Mouse (Mus musculus): ENCODE results near the gene Rasgef1b. TPM values are rescaled to one million over a fixed set of nuclear protein-coding genes. Genes with fewer than 3 reads are reported as not detected.

The Rasgef1b gene
- total RNA-seq, 2 experiments from 2014 or later: 12.0 to 12.3 TPM

- intact Hi-C loops (cut with DNase I): loop anchor here (2.0 kb wide), 1 partner anchor 86 kb away; no protein-coding TSS in a partner anchor
Measured at GRCm38 (mm10) chr5:99338826-99339225, 390.0 kb downstream of the Rasgef1b start.

GRCm38 (mm10) chr5:99336427-99336826 is 392.4 kb downstream of the Rasgef1b start:
- DNase-seq: peak in 1 of 2 experiments; percentile 18
- intact Hi-C loops (cut with DNase I): no loop called here

More at GRCm38 (mm10) chr5:99338826-99339225, 390.0 kb downstream of the Rasgef1b start:
- DNase-seq: no peak

GRCm38 (mm10) chr5:99334017-99334416 is 394.8 kb downstream of the Rasgef1b start:
- DNase-seq: no peak
- intact Hi-C loops (cut with DNase I): no loop called here

- intact Hi-C loops (cut with DNase I): no loop called here
Measured at GRCm38 (mm10) chr5:99332021-99332420, 396.8 kb downstream of the Rasgef1b start.

DNA sequence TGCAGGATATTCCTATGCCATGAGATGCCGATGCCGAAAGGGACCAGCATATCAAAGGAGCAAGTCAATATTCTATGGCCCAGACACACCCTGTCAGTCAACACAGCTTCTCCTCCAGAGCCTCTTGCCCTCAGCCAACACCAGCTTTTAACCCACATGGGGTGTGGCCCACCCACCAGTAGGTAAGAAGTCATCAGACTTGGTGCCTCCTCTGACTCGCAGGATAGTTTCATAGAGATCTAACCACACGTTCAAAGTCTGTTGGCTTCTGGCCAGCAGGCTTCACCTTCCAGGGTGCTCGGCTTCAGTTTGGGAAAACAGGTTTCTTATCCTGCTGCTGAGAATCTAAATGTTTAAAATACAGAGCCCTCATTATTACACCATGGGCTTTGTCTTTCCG is 399.8 kb downstream of the Rasgef1b start:
- no peak for DNase-seq
- intact Hi-C loops (cut with DNase I): no loop called here

More at GRCm38 (mm10) chr5:99332021-99332420, 396.8 kb downstream of the Rasgef1b start:
- DNase-seq: peak in 1 of 2 experiments; percentile 19

GRCm38 (mm10) chr5:99327019-99327418 is 401.8 kb downstream of the Rasgef1b start:
- intact Hi-C loops (cut with DNase I): no loop called here
- DNase-seq: no peak

DNA sequence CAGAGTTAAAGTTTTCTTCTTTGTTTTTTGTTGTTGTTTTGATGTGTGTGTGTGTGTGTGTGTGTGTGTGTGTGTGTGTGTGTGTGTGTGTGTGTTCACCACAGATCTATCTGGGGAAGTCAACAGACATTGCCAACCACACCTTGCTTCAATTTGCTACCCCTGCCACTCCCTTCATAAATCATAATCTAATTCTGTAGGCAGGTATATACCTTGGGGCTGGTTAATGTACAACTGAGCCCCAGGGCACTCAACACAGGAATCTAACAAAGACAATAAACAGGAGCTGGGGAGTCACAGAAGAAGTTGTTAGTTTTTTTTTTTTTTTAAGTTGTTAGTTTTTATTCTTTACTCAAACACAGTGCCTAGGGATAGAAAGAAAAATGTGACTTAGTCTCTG is 403.6 kb downstream of the Rasgef1b start:
- no peak for DNase-seq
- intact Hi-C loops (cut with DNase I): no loop called here

GRCm38 (mm10) chr5:99320783-99321182 is 408.1 kb downstream of the Rasgef1b start:
- no peak for DNase-seq
- intact Hi-C loops (cut with DNase I): no loop called here

GRCm38 (mm10) chr5:99297939-99298338 is 430.9 kb downstream of the Rasgef1b start:
- intact Hi-C loops (cut with DNase I): no loop called here
- no peak for DNase-seq

GRCm38 (mm10) chr5:99296348-99296747 is 432.5 kb downstream of the Rasgef1b start:
- no peak for DNase-seq
- intact Hi-C loops (cut with DNase I): no loop called here

- no peak for DNase-seq
- intact Hi-C loops (cut with DNase I): no loop called here
Measured at GRCm38 (mm10) chr5:99292287-99292851, 436.5 kb downstream of the Rasgef1b start.

- DNase-seq: no peak
- intact Hi-C loops (cut with DNase I): no loop called here
Measured at GRCm38 (mm10) chr5:99291084-99291830, 437.6 kb downstream of the Rasgef1b start.

DNA sequence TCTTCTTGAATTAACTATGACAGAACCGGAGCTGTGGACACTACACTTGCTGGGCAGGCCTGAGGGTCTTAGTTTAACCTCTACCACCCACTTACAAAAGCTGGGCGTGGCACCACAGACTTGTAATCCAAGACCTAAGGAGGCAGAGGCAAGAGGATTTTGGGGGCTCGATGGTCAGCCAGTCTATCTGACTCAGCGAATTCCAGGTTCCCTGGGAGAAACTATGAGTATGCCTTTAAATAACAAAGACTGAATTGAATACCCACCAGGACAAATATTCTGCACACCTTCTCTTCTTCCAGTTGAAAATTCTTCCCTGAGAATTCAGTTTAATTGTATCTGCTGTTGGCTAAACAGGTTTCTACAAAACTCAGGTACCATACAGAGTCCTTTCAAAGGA is 440.6 kb downstream of the Rasgef1b start:
- no peak for DNase-seq
- intact Hi-C loops (cut with DNase I): no loop called here

GRCm38 (mm10) chr5:99287647-99288185 is 441.1 kb downstream of the Rasgef1b start:
- intact Hi-C loops (cut with DNase I): no loop called here
- no peak for DNase-seq

- DNase-seq: no peak
- intact Hi-C loops (cut with DNase I): no loop called here
Measured at GRCm38 (mm10) chr5:99286575-99286974, 442.3 kb downstream of the Rasgef1b start.

GRCm38 (mm10) chr5:99286024-99286423 is 442.8 kb downstream of the Rasgef1b start:
- no peak for DNase-seq
- intact Hi-C loops (cut with DNase I): no loop called here

DNA sequence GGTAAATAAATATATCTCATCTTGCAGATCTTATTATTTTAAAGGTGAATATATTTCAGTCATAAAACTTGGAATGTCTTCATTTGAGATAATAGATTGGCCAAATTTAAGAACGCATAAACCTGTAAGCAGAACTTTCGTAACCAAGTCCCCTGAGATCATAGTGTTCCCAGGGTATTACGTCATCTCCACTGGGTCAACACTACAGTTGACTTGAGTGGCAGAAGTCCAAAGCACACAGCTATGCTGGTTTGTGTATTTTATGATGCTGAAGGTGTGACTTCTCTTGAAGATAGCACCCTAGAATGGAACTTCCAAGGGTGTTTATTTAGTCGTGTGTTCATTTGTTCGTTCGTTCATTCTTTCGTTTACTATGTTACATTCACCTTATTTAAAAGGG is 444.5 kb downstream of the Rasgef1b start:
- no peak for DNase-seq
- intact Hi-C loops (cut with DNase I): no loop called here

DNA sequence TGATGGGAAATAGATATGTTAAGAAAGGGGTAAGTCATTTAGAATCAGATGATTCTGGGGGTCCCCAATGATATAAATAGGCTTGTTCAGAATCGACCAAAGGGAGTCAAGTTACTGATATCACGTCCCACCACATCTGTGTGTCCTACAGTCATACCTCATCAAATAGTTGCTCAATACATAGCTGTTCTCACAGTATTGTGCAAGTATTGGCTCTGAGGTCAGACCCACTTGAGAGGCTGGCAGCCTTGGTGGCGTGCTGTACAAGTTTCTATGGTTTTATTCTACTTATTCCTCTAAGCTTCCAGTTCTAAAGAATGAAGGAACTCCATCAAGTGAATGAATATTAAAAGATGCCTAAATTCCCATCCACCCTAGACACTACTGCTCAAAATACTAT is 445.2 kb downstream of the Rasgef1b start:
- intact Hi-C loops (cut with DNase I): no loop called here
- no peak for DNase-seq

DNA sequence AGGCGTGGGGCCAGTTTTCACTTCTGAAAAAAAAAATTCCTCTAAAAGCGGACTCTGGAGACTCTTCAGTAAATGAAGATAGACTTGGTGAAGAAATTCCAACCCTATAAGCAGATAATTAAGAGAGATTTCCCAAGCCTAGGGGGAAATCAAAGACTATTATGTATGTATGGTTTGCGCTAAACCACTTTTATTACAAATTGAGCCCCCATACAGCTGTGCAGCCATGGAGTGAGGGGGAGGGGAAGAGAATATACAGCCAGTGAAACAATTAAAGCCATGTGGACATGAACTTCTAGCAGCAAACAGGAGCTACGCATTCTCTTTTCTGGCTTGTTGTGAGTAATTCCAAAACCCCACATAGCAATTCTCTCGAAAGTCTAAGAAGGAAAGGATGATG is 448.3 kb downstream of the Rasgef1b start:
- intact Hi-C loops (cut with DNase I): no loop called here
- DNase-seq: no peak

- intact Hi-C loops (cut with DNase I): no loop called here
- no peak for DNase-seq
Measured at GRCm38 (mm10) chr5:99279016-99279757, 449.7 kb downstream of the Rasgef1b start.

- intact Hi-C loops (cut with DNase I): no loop called here
- no peak for DNase-seq
Measured at GRCm38 (mm10) chr5:99278364-99278763, 450.5 kb downstream of the Rasgef1b start.
